Mouse (Mus musculus): Measurements from ENCODE around the gene Mrc2. TPM values are rescaled to one million over a fixed set of nuclear protein-coding genes. Genes with fewer than 3 reads are reported as not detected.
A peak's percentile ranks its signal among the peaks of the same experiment; 100 is the strongest.

Gene Mrc2
- polyA plus RNA-seq, 1 experiment from 2014 or later, result 10.7 TPM

DNA sequence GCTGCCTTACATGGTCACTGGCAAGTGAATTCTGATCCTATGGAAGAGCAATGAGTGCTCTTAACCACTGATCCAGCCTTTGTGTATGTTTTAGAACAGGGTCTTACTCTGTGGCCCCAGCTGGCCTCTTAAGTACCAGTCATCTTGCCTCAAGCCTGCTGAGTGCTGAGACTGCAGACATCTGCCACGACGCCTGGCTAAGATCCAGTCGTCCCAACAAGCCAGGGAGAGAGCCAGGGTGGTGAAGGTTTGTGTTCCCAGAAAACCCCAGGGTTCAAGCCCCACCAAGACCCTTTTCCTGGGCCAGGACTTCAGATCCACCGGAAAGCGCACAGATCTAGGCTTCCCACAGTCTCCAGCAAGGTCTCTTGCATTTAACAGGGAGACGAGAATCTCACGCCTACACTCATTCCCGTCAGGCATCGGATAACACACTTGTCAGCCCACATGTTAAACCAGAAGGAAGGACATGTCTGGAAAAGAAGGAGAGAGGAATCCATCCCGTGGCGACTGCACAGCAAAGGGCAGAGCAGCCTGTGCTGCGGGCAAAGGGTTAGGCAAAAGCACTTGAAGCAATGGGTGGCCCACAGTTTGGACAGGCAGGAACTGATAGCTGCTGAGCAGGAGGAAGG, 20.0 kb downstream of the Mrc2 start:
- H3K9me3 ChIP-seq, result no peaks in the 10 kb centered on the region
- no peaks in the 10 kb centered on the region for H3K27me3 ChIP-seq (replicated peaks)
- WGBS, result 52% methylated on average over 12 of the region's 12 CpGs
- no peaks in the 10 kb centered on the region for H3K36me3 ChIP-seq
- H3K27ac ChIP-seq, result no peak overlapping the region
- H3K4me2 ChIP-seq, result no peak overlapping the region
- H3K9ac ChIP-seq, result no peak overlapping the region
- no peak overlapping the region for H3K4me3 ChIP-seq (replicated peaks)
- no peak for ATAC-seq (ENCODE audit: insufficient read depth, low FRiP score, low read depth)
- H3K4me1 ChIP-seq, result peaks cover 28% of the 10 kb centered on the region

DNA sequence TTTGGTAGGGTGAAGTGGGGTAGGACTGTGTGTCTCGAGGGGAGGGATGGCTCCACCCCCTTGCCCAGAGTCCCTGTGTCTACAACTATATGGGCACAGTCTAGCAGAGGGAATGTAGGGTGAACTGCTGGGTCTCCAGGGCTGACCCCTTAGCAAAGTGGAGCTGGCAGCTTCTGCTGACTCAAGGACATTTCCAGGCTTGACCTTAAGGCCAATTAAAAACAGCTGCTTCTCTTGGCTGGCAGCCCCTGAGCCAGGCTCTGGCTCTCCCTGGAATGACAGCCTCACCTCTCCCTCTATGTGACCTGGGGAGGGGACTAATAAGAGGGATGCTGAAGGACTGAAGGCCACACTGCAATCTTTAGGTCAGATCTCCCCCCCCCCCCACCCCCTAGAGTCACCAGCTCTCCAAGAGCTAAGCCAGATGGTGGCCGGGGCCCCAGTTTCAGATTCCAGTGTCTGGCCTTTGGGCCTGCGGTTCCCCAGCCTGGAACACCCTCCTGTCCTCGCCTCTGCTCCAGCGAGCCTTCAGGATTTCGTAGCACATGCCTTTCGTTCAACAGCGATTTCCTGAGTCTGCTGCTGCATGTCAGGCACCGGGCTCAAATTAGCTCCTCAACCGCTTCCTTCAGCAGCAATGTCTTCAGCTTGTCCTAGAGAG, 20.7 kb downstream of the Mrc2 start:
- Histone ChIP-seq H3K4me2 (no peak overlapping the region), H3K27me3 (replicated peaks) (no peaks in the 10 kb centered on the region), H3K4me1 (peaks cover 28% of the 10 kb centered on the region), H3K9ac (no peak overlapping the region), H3K4me3 (replicated peaks) (no peak overlapping the region), H3K27ac (no peak overlapping the region), H3K9me3 (no peaks in the 10 kb centered on the region), H3K36me3 (no peaks in the 10 kb centered on the region)
- WGBS, result 31% methylated on average over 10 of the region's 10 CpGs
- peak; percentile 48 for ATAC-seq (ENCODE audit: insufficient read depth, low FRiP score, low read depth)

DNA sequence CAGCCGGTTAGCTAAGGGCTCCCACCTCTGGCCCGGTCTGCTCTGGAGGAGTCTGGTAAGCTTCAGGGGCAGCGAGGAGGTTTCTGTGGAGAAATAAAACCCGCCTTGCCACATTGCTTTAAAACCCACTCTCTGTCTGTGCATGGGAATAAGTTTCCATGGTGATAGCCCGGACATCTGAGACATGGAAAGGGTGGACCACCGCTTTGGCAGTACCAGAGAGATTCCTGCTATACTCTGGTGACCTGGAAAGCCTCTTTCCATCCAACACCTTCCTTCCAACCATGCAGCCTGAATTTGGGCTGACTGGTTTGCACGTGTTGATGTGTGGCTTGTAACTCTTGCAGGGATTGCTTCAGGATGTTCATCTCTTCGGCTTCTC, 21.2 kb downstream of the Mrc2 start:
- Histone ChIP-seq H3K4me1 (peaks cover 27% of the 10 kb centered on the region), H3K4me2 (no peak overlapping the region), H3K9me3 (no peaks in the 10 kb centered on the region), H3K27ac (no peak overlapping the region), H3K4me3 (replicated peaks) (no peak overlapping the region), H3K36me3 (no peaks in the 10 kb centered on the region), H3K9ac (no peak overlapping the region), H3K27me3 (replicated peaks) (no peaks in the 10 kb centered on the region)
- 55% methylated on average over 8 of the region's 8 CpGs for WGBS
- ATAC-seq (ENCODE audit: insufficient read depth, low FRiP score, low read depth), result no peak

DNA sequence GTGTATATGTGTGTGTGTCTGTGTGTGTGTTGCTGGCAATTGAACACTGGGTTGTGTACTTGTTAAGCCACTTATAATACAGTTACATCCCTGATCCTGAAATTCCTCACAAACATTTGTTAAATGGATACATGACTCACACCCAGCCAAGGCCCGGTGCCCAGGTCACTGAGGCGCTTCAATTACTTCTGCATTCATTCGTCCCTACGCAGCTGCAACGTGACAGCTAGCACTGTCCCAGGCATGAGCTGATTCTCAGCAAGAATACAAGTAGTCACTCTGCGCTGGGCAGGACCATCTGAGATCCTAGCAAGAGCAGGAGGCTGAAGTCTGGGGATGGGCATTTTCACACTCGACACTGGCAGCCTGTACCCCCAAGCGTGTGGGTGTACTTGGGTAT, 22.9 kb downstream of the Mrc2 start:
- no peak for ATAC-seq (ENCODE audit: insufficient read depth, low FRiP score, low read depth)
- no peak overlapping the region for H3K4me2 ChIP-seq
- H3K27ac ChIP-seq, result no peak overlapping the region
- H3K27me3 ChIP-seq (replicated peaks), result no peaks in the 10 kb centered on the region
- H3K9ac ChIP-seq, result no peak overlapping the region
- WGBS, result 76% methylated on average over 8 of the region's 8 CpGs
- H3K4me1 ChIP-seq, result peaks cover 25% of the 10 kb centered on the region
- no peaks in the 10 kb centered on the region for H3K36me3 ChIP-seq
- no peak overlapping the region for H3K4me3 ChIP-seq (replicated peaks)
- no peaks in the 10 kb centered on the region for H3K9me3 ChIP-seq

DNA sequence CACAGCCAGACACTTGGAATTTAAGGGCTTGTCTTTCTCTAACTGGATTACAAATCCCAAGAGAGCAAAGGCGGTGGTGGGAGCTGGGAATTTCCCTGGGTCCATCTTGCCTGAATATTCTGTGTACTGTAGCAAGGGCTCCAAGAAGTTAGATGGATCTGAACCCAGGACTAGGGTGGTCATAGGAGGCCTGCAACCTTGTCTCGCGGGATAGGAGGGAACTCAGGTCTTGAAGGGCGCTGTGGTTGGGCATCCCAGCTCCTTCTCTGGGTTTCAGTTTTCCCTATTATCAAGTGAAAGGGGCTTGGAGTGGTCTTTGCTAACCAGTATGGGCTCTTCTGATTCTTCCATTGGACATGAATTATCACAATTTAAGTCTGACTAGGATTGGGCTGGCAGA, 23.7 kb downstream of the Mrc2 start:
- ATAC-seq (ENCODE audit: insufficient read depth, low FRiP score, low read depth), result no peak
- Histone ChIP-seq H3K4me3 (replicated peaks) (no peak overlapping the region), H3K9ac (no peak overlapping the region), H3K27me3 (replicated peaks) (no peaks in the 10 kb centered on the region), H3K4me1 (peaks cover 24% of the 10 kb centered on the region), H3K36me3 (no peaks in the 10 kb centered on the region), H3K9me3 (no peaks in the 10 kb centered on the region), H3K27ac (no peak overlapping the region), H3K4me2 (no peak overlapping the region)
- WGBS, result 91% methylated on average over 4 of the region's 4 CpGs

DNA sequence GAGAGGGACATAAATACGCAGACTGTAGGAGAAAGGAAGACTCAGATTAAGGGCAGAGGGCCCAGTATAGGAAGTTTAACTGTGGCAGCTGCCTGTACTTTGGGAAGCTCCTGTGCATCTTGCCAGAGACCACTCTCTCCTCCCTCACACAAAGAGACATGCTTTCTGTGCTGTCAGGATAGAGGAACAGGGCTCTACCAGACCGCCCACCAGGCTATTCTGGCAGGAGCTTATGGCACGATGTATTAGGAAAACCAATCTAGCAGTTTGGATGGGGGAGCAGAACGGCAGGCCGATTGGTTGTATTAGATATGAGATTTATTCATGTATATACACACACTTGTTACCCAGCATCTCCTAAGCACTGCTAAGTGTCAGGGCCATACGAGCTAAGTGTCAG, 25.3 kb downstream of the Mrc2 start:
- no peak overlapping the region for H3K9ac ChIP-seq
- H3K4me2 ChIP-seq, result no peak overlapping the region
- no peaks in the 10 kb centered on the region for H3K9me3 ChIP-seq
- H3K27me3 ChIP-seq (replicated peaks), result no peaks in the 10 kb centered on the region
- no peak overlapping the region for H3K4me3 ChIP-seq (replicated peaks)
- H3K27ac ChIP-seq, result no peak overlapping the region
- no peak for ATAC-seq (ENCODE audit: insufficient read depth, low FRiP score, low read depth)
- H3K4me1 ChIP-seq, result peaks cover 7% of the 10 kb centered on the region
- no peaks in the 10 kb centered on the region for H3K36me3 ChIP-seq
- 87% methylated on average over 6 of the region's 6 CpGs for WGBS

DNA sequence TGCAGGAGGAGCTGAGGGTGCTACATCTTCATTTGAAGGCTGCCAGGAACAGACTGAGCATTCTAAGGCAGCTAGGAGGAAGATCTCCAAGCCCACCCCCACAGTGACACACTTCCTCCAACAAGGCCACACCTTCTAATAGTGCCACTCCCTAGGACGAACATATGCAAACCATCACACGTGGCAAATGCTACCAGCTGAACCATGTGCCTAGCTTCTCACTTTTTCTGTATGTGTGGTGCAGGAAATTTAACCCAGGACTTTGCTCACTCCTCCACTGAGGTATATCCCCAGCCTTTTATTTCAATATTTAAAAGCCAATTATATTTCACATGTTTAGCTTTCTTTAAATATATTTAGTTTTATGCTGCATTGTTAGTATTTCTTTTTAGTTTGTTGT, 28.6 kb downstream of the Mrc2 start:
- H3K9ac ChIP-seq, result no peak overlapping the region
- no peak overlapping the region for H3K4me3 ChIP-seq (replicated peaks)
- no peaks in the 10 kb centered on the region for H3K9me3 ChIP-seq
- 66% methylated on average over 2 of the region's 2 CpGs for WGBS
- no peak overlapping the region for H3K27ac ChIP-seq
- H3K4me2 ChIP-seq, result no peak overlapping the region
- H3K4me1 ChIP-seq, result no peaks in the 10 kb centered on the region
- no peaks in the 10 kb centered on the region for H3K36me3 ChIP-seq
- ATAC-seq (ENCODE audit: insufficient read depth, low FRiP score, low read depth), result no peak
- H3K27me3 ChIP-seq (replicated peaks), result no peaks in the 10 kb centered on the region

DNA sequence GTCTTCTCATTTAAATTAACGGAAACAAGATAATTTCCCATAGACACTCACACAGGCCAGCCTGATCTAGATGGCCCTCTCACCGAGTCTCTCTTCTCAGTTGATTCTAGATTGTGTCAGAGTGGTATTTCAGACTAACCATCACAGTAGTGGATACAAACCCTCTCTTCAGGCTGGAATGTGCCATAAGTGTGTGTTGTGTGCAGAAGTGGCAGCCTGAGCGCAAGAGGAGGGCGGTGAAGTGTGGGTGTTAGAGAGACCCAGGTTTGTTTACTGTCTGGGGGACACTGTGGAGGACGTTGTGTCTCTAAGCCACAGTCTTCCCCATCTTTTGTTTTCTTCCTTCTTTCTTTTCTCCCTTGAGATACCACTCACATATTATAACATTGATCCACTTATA, 31.1 kb downstream of the Mrc2 start:
- Histone ChIP-seq H3K4me2 (no peak overlapping the region), H3K4me1 (no peaks in the 10 kb centered on the region), H3K27me3 (replicated peaks) (no peaks in the 10 kb centered on the region), H3K36me3 (no peaks in the 10 kb centered on the region), H3K9ac (no peak overlapping the region), H3K27ac (no peak overlapping the region), H3K9me3 (no peaks in the 10 kb centered on the region), H3K4me3 (replicated peaks) (no peak overlapping the region)
- WGBS, result 76% methylated on average over 5 of the region's 5 CpGs
- ATAC-seq (ENCODE audit: insufficient read depth, low FRiP score, low read depth), result no peak

DNA sequence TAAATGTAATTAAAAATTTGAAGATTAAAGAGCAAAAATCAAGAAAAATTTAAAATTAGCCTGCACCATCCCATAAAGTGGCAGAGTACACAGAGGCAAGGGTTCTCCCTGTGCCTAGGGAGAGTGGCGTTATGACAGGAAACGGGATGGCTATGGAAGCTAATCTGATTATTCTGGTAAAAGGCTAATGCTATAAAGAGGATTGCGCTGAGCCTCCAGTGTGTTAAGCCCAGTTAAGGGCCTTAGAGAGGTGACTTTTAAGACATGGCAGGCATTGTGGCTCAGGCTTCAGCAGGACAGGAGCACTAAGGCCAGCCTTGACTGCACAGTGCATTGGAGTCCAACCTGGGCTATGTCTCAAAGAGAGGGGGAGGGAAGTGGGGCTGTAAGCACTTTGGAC, 34.7 kb downstream of the Mrc2 start:
- no peak for ATAC-seq (ENCODE audit: insufficient read depth, low FRiP score, low read depth)
- Histone ChIP-seq H3K4me2 (no peak overlapping the region), H3K4me3 (replicated peaks) (no peak overlapping the region), H3K4me1 (peaks cover 5% of the 10 kb centered on the region), H3K27me3 (replicated peaks) (no peaks in the 10 kb centered on the region), H3K27ac (no peak overlapping the region), H3K9ac (no peak overlapping the region), H3K36me3 (no peaks in the 10 kb centered on the region), H3K9me3 (no peaks in the 10 kb centered on the region)
- 86% methylated on average over 3 of the region's 3 CpGs for WGBS

DNA sequence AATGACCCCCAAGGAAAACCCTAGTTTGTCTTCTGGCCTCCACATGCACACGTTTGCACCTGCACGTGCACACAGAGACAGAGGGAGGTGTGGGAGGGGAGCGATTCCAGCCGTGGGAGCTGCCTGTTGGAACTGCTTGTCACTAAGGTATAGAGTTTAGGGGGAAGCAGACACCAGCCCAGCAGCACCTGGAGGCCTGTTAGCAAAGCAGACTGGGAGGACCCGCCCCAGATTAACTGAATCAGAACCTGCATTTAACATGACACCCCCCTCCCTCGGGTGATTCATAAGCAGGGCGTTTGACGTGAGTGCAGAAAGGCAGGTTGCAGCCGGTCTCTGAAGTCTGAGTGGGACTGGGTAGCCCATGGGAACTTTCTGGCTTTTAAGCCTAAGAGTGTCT, 37.5 kb downstream of the Mrc2 start:
- Histone ChIP-seq H3K4me1 (peaks cover 14% of the 10 kb centered on the region), H3K27me3 (replicated peaks) (no peaks in the 10 kb centered on the region), H3K27ac (no peak overlapping the region), H3K9me3 (no peaks in the 10 kb centered on the region), H3K4me3 (replicated peaks) (no peak overlapping the region), H3K4me2 (no peak overlapping the region), H3K9ac (no peak overlapping the region), H3K36me3 (no peaks in the 10 kb centered on the region)
- ATAC-seq (ENCODE audit: insufficient read depth, low FRiP score, low read depth), result no peak
- 64% methylated on average over 9 of the region's 9 CpGs for WGBS

DNA sequence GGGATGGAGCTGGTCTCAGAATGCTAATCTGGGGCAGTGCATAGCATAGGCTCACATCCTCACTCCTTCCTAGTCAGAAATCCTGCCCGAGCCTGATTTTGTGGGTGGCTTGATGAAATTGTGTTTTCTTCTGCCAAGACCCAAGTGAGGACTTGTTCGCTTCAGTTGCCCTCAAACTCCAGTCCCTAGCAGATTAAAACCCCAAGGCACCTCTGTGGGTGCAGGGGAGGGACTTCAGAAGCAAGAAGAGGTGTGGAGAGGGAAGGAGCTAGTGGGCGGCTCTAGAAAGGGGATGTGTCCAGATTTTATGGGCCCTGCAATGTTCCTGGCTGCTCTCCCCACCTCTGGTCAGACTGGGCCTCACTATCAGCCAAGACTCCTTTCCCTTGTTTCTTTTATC, 38.7 kb downstream of the Mrc2 start:
- peaks cover 14% of the 10 kb centered on the region for H3K4me1 ChIP-seq
- no peak overlapping the region for H3K27ac ChIP-seq
- ATAC-seq (ENCODE audit: insufficient read depth, low FRiP score, low read depth), result no peak
- no peaks in the 10 kb centered on the region for H3K36me3 ChIP-seq
- no peaks in the 10 kb centered on the region for H3K27me3 ChIP-seq (replicated peaks)
- no peak overlapping the region for H3K4me2 ChIP-seq
- no peak overlapping the region for H3K9ac ChIP-seq
- WGBS, result 87% methylated on average over 3 of the region's 3 CpGs
- H3K4me3 ChIP-seq (replicated peaks), result no peak overlapping the region
- H3K9me3 ChIP-seq, result no peaks in the 10 kb centered on the region

DNA sequence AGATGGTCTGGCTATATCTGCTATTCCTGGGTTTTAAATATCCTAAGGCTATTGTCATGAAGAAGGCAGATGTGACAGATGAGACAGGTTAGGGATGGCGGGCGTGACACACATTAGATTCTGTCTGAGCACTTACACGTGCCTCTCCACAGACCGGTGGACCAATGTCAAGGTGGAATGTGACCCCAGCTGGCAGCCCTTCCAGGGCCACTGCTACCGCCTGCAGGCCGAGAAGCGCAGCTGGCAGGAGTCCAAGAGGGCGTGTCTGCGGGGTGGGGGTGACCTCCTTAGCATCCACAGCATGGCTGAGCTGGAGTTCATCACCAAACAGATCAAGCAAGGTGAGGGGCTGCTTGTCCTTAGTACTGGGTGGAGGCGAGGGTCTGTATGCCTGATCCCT, 39.3 kb downstream of the Mrc2 start:
- no peak overlapping the region for H3K4me3 ChIP-seq (replicated peaks)
- no peaks in the 10 kb centered on the region for H3K27me3 ChIP-seq (replicated peaks)
- no peaks in the 10 kb centered on the region for H3K36me3 ChIP-seq
- no peaks in the 10 kb centered on the region for H3K9me3 ChIP-seq
- WGBS, result 40% methylated on average over 10 of the region's 10 CpGs
- no peak for ATAC-seq (ENCODE audit: insufficient read depth, low FRiP score, low read depth)
- peaks cover 14% of the 10 kb centered on the region for H3K4me1 ChIP-seq
- no peak overlapping the region for H3K4me2 ChIP-seq
- H3K9ac ChIP-seq, result no peak overlapping the region
- no peak overlapping the region for H3K27ac ChIP-seq

DNA sequence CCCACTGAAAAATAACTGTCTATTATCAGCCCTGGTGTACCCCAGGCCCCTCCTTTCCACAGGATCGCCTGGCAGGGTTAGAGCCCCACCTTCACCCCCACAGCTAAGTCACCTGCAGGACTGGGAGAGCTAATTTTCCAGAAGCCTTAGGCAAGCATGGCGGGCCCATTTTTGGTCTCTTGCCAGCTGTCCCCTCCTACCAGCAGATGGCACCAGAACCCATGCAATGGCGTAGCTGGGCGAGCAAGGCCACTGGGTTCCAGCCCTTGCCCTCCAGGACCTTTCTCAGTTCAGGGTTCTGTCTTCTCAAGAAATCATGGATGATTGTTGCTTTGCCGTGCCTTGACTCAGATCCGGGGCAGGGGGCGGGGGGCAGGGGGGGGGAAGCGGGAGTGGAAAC, 40.0 kb downstream of the Mrc2 start:
- Histone ChIP-seq H3K36me3 (0 out of 2 replicates have a peak, but pooled peaks cover 2% of the 10 kb centered on the region), H3K27me3 (replicated peaks) (no peaks in the 10 kb centered on the region), H3K9ac (no peak overlapping the region), H3K9me3 (no peaks in the 10 kb centered on the region), H3K4me2 (no peak overlapping the region), H3K4me3 (replicated peaks) (no peak overlapping the region), H3K4me1 (peaks cover 14% of the 10 kb centered on the region), H3K27ac (no peak overlapping the region)
- ATAC-seq (ENCODE audit: insufficient read depth, low FRiP score, low read depth), result no peak
- WGBS, result 72% methylated on average over 8 of the region's 8 CpGs

Measured in stomach, embryonic 15.5 days (tissue).